Mouse (Mus musculus) cerebellum, adult 9-11 months (tissue): ENCODE data around the gene Gpr165.

Experiments used
- DNase-seq: peaks from one replicate; pipeline ENCODE4 v3.0.0; 2022

The Gpr165 gene

GRCm38 (mm10) chrX:96712907-96713774, at the start of gene Gpr165:
Gene Gpr165, plus strand, starts transcription at chrX:96713441.
- DNase-seq, result peak; percentile 10

DNA sequence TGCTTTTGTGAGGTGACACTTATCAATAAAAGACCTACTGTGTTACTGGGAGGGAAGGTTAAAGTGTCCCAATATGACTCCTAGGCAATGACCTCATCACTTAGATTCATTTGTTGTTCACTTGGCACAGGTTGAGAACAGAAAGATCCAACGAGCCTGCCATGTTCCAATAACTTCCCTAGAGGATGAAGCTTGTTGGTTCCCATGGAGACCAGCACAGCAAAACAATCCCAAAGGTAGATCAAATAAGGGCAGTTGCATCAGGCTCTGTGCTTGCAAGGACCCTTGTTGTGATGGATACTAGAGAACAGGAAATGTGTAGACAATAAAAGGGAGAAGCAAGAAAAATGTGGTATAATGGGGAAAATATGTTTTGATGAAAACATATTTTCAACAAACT, 38.4 kb upstream of the Gpr165 start:
- no peak for DNase-seq
